Mouse (Mus musculus): ENCODE results near the gene Fgfr2. TPM values are rescaled to one million over a fixed set of nuclear protein-coding genes. Genes with fewer than 3 reads are reported as not detected.

Fgfr2 gene
- total RNA-seq, 2 experiments from 2014 or later: 47.6 to 49.5 TPM

- TF ChIP-seq CTCF (conservative IDR thresholded peaks at IDR 0.05): no peak
- Histone ChIP-seq H3K27ac (no peak overlapping the region), H3K4me3 (no peak overlapping the region)
- DNase-seq (ENCODE audit: low spot score in 2 of 2): no peak
These were observed 2140.8 kb downstream of the Fgfr2 start for GRCm38 (mm10) chr7:130982371-130982770.

GRCm38 (mm10) chr7:130980130-130980529 is 2143.0 kb downstream of the Fgfr2 start:
- TF ChIP-seq CTCF (conservative IDR thresholded peaks at IDR 0.05): no peak
- no peak overlapping the region for H3K4me3 ChIP-seq
- DNase-seq (ENCODE audit: low spot score in 2 of 2): no peak
- H3K27ac ChIP-seq: no peak overlapping the region

- no peak for DNase-seq (ENCODE audit: low spot score in 2 of 2)
- H3K27ac ChIP-seq: peak overlapping the region; percentile 39; the same call in 1 of the 2 replicates
- no peak for TF ChIP-seq CTCF (conservative IDR thresholded peaks at IDR 0.05)
- H3K4me3 ChIP-seq: no peak overlapping the region
These were observed 2144.6 kb downstream of the Fgfr2 start for GRCm38 (mm10) chr7:130978545-130978944.

- TF ChIP-seq CTCF (conservative IDR thresholded peaks at IDR 0.05): no peak
- peak overlapping the region; percentile 71; the same call in 1 of the 2 replicates for H3K27ac ChIP-seq
- no peak overlapping the region for H3K4me3 ChIP-seq
- peak; percentile 55 to 69 for DNase-seq (ENCODE audit: low spot score in 2 of 2)
These were observed 2145.2 kb downstream of the Fgfr2 start for GRCm38 (mm10) chr7:130977794-130978521.

- Histone ChIP-seq H3K27ac (peak overlapping the region; percentile 9; the same call in 1 of the 2 replicates), H3K4me3 (no peak overlapping the region)
- no peak for DNase-seq (ENCODE audit: low spot score in 2 of 2)
- TF ChIP-seq CTCF (conservative IDR thresholded peaks at IDR 0.05): no peak
These were observed 2146.7 kb downstream of the Fgfr2 start for GRCm38 (mm10) chr7:130976305-130976935.

- no peak overlapping the region for H3K4me3 ChIP-seq
- no peak for TF ChIP-seq CTCF (conservative IDR thresholded peaks at IDR 0.05)
- no peak overlapping the region for H3K27ac ChIP-seq
- DNase-seq (ENCODE audit: low spot score in 2 of 2): no peak
These were observed 2150.4 kb downstream of the Fgfr2 start for GRCm38 (mm10) chr7:130972767-130973166.

GRCm38 (mm10) chr7:130969507-130969906 is 2153.6 kb downstream of the Fgfr2 start:
- no peak overlapping the region for H3K4me3 ChIP-seq
- peak overlapping the region; percentile 33; the same call in 1 of the 2 replicates for H3K27ac ChIP-seq
- TF ChIP-seq CTCF (conservative IDR thresholded peaks at IDR 0.05): no peak
- DNase-seq (ENCODE audit: low spot score in 2 of 2): no peak

- no peak for TF ChIP-seq CTCF (conservative IDR thresholded peaks at IDR 0.05)
- peak overlapping the region; percentile 64; the same call in 1 of the 2 replicates for H3K27ac ChIP-seq
- DNase-seq (ENCODE audit: low spot score in 2 of 2): no peak
- H3K4me3 ChIP-seq: no peak overlapping the region
These were observed 2154.1 kb downstream of the Fgfr2 start for GRCm38 (mm10) chr7:130969076-130969475.

GRCm38 (mm10) chr7:130968537-130968936 is 2154.6 kb downstream of the Fgfr2 start:
- H3K4me3 ChIP-seq: no peak overlapping the region
- TF ChIP-seq CTCF (conservative IDR thresholded peaks at IDR 0.05): peak; percentile 59
- DNase-seq (ENCODE audit: low spot score in 2 of 2): no peak
- peak overlapping the region; percentile 64; the same call in 1 of the 2 replicates for H3K27ac ChIP-seq

- TF ChIP-seq CTCF (conservative IDR thresholded peaks at IDR 0.05): no peak
- DNase-seq (ENCODE audit: low spot score in 2 of 2): no peak
These were observed 2155.2 kb downstream of the Fgfr2 start for GRCm38 (mm10) chr7:130967901-130968300.

GRCm38 (mm10) chr7:130966876-130967275 is 2156.3 kb downstream of the Fgfr2 start:
- DNase-seq (ENCODE audit: low spot score in 2 of 2): no peak
- Histone ChIP-seq H3K27ac (no peak overlapping the region), H3K4me3 (no peak overlapping the region)
- no peak for TF ChIP-seq CTCF (conservative IDR thresholded peaks at IDR 0.05)

More at GRCm38 (mm10) chr7:130967901-130968300, 2155.2 kb downstream of the Fgfr2 start:
- H3K4me3 ChIP-seq: no peak overlapping the region
- H3K27ac ChIP-seq: peak overlapping the region; percentile 64; the same call in 1 of the 2 replicates

- no peak for DNase-seq (ENCODE audit: low spot score in 2 of 2)
- no peak overlapping the region for H3K4me3 ChIP-seq
- H3K27ac ChIP-seq: 0 out of 2 replicates have a peak overlapping the region, but pooled peaks have one; percentile 70
- no peak for TF ChIP-seq CTCF (conservative IDR thresholded peaks at IDR 0.05)
These were observed 2156.7 kb downstream of the Fgfr2 start for GRCm38 (mm10) chr7:130966451-130966850.

- peak; percentile 55 to 74 for DNase-seq (ENCODE audit: low spot score in 2 of 2)
- TF ChIP-seq CTCF (conservative IDR thresholded peaks at IDR 0.05): no peak
- peak overlapping the region; percentile 70 for H3K27ac ChIP-seq
- H3K4me3 ChIP-seq: no peak overlapping the region
These were observed 2157.2 kb downstream of the Fgfr2 start for GRCm38 (mm10) chr7:130965909-130966365.
